Mouse (Mus musculus): ENCODE results near the gene Enox1.

Enox1 gene

DNA sequence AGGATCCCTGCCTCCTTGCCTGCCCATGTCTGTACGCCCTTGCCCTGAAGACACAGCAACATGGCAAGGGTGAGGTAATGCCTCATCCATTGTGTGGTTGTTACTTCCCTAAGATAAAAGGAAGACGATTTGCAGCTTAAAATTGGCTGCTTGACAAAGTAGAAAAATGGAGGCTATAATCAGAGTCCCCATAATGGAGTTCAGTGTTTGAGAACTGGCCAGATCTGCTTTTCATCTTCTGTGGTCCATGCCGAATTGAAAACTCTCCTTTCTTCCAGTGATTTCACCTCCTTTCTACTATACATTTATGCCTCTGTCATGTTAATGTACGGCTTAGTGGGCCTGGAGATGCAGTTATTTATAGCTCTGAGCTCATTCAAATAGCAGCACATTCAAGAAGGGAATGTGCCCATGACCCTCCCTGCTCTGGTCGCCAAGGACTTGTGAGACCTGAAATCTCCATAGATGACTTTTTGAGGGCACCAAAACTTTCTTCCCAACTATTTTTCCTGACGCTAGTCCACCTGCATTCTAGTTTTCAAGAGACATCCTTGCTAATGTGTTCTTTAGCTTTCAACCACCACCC lies 343.5 kb downstream of the Enox1 start:
- Histone ChIP-seq H3K36me3 (ENCODE audit: control insufficient read depth, insufficient read depth, low read length, poor library complexity, severe bottlenecking) (no peaks in the 10 kb centered on the region), H3K27me3 (ENCODE audit: control insufficient read depth, insufficient read depth, low read length, poor library complexity, severe bottlenecking) (no peaks in the 10 kb centered on the region)
- no peak for DNase-seq (ENCODE audit: low read depth, low spot score)

DNA sequence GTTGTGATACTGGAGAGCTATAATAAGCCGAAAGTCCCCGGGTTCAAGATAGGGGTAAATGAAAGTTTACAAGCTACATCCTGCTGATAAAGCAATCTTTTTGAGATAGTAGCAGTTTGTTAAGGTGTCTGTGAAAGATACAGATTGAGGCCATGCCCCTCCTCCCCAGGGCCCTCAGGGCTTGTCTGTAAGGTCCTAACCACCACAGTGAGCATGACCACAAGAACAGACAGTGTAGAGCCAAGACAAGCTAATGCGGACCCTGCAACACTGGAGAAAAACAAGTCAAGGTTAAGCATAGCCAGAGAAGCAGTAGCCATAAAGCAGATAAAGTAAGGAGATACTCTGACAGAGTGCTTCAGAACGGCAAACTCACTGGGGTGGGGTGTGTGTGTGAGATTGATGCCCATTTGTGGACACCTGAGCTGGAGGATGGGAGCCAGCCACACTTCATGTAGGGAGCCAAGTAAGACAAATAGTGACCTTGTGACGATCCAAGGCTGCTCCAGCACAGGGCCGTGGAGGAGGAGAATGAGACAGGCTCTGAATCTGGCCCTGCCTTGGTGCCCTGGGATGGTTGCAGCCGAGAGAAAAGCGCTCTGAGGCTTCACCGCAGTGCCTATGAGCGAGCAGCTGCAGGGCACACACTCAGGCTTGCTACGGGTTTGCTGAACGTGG lies 348.0 kb downstream of the Enox1 start:
- no peaks in the 10 kb centered on the region for H3K27me3 ChIP-seq (ENCODE audit: control insufficient read depth, insufficient read depth, low read length, poor library complexity, severe bottlenecking)
- no peak for DNase-seq (ENCODE audit: low read depth, low spot score)
- H3K36me3 ChIP-seq (ENCODE audit: control insufficient read depth, insufficient read depth, low read length, poor library complexity, severe bottlenecking) = no peaks in the 10 kb centered on the region

DNA sequence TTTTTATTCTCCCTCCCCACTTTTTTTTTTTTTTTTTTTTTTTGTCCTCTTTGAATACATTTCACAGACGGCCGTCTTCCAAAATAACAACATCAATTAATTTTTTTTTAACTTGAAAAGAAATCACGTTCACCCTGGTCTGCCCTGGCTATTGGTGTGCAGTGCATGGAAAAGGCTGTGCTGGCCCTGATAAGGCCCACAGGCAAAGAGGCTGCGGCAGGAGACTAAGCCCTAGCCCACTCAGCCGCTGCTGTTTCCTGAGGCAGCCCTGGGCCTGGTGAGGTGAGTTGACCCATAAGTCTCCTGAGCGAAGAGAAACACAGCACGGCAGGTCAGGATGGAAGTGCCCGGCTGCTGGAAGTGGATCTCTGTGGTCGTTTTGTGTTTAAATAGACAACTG lies 349.8 kb downstream of the Enox1 start:
- no peaks in the 10 kb centered on the region for H3K36me3 ChIP-seq (ENCODE audit: control insufficient read depth, insufficient read depth, low read length, poor library complexity, severe bottlenecking)
- no peak for DNase-seq (ENCODE audit: low read depth, low spot score)
- no peaks in the 10 kb centered on the region for H3K27me3 ChIP-seq (ENCODE audit: control insufficient read depth, insufficient read depth, low read length, poor library complexity, severe bottlenecking)

DNA sequence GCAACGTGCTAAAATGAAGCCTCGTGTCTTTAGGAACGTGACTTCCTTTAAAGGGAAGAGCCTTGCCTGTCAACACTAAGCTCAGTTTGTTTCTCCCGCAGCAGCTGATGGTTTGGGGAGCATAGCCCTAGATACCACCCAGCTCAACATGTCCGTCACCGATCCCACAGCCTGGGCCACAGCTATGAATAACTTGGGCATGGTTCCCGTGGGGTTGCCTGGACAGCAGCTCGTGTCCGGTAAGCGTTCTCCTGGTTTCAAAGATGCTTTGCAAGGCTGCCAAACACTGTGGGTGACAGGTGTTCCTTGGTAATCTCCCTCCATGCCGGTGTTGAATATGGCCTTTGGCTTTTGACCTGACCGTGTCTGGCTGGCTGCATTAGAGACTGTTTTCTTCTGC lies 351.5 kb downstream of the Enox1 start:
- no peaks in the 10 kb centered on the region for H3K27me3 ChIP-seq (ENCODE audit: control insufficient read depth, insufficient read depth, low read length, poor library complexity, severe bottlenecking)

DNA sequence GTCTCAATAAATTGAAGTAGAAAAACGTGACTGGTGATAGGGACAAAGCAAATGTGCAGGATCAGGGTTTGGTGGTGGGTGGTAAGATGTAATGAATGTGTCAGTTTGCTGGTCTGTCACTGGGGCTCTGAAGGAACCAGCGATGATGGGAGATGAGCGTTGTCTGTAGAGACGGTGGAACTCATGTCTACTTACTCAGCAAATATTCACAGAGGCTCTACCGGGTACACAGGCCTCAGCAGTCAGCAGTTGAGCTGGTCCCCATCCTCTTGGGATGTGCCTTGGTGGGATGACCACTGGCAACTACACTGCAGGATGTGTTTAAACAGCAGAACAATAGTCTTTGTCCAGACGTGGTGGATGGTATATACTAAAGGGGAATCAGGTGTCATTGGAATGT lies 352.5 kb downstream of the Enox1 start:
- DNase-seq (ENCODE audit: low read depth, low spot score) = no peak
- H3K36me3 ChIP-seq (ENCODE audit: control insufficient read depth, insufficient read depth, low read length, poor library complexity, severe bottlenecking) = no peaks in the 10 kb centered on the region
- H3K27me3 ChIP-seq (ENCODE audit: control insufficient read depth, insufficient read depth, low read length, poor library complexity, severe bottlenecking) = no peaks in the 10 kb centered on the region

More for the DNA sequence above, 351.5 kb downstream of the Enox1 start:
- no peaks in the 10 kb centered on the region for H3K36me3 ChIP-seq (ENCODE audit: control insufficient read depth, insufficient read depth, low read length, poor library complexity, severe bottlenecking)
- DNase-seq (ENCODE audit: low read depth, low spot score) = no peak

DNA sequence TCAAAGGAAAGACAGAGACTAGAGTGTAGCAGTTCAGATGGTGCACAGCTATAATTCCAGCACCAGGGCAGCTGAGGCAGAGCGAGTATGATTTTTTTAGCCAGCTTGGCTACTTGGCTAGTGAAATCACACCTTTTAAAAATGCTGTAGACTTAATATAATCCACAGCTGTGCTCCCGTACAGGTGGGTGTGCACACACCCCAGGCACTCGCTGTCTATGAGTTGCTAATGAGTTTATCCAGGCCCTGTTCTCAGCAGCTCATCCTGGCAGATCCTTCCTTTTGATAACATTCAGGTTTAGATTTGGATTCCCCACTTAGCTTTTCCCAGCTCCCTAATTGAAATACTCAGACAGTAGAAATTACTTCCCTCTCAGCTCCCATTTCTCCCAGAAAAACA lies 353.4 kb downstream of the Enox1 start:
- no peaks in the 10 kb centered on the region for H3K36me3 ChIP-seq (ENCODE audit: control insufficient read depth, insufficient read depth, low read length, poor library complexity, severe bottlenecking)
- no peak for DNase-seq (ENCODE audit: low read depth, low spot score)
- no peaks in the 10 kb centered on the region for H3K27me3 ChIP-seq (ENCODE audit: control insufficient read depth, insufficient read depth, low read length, poor library complexity, severe bottlenecking)

DNA sequence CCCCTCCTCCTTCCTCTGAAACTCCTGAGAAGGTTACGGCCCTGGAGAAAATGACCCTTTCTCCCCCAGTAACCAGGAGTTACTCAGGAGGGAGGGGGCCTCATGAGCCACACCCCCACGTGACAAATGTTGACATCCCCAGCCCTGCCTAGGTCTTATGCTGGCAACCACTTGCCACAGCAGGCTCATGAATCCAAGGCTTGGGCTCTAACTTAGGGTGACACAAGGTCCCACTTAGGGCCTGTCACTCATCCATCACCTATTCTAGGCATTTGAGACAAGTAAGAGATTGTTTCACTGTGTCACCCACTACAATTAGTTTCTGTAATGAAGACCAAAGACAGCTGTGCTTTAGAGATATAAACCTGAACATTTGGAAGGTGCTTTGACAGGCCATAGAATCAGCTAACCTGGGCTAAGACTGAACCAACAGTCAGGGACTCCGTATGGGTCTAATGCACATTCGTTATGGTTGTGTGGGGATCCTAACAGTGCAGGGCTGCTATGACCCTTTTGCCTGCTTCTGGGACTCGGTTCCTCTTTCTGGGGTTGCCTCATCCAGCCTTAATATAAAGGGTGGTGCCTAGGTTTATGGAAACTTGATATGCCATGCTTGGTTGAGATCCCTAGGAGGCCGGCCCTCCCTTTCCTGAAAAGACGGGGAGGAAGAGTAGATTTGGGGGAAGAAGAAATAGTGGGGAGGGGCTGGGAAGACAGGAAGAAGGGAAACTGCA lies 354.7 kb downstream of the Enox1 start:
- DNase-seq (ENCODE audit: low read depth, low spot score) = no peak
- Histone ChIP-seq H3K27me3 (ENCODE audit: control insufficient read depth, insufficient read depth, low read length, poor library complexity, severe bottlenecking) (no peaks in the 10 kb centered on the region), H3K36me3 (ENCODE audit: control insufficient read depth, insufficient read depth, low read length, poor library complexity, severe bottlenecking) (no peaks in the 10 kb centered on the region)

DNA sequence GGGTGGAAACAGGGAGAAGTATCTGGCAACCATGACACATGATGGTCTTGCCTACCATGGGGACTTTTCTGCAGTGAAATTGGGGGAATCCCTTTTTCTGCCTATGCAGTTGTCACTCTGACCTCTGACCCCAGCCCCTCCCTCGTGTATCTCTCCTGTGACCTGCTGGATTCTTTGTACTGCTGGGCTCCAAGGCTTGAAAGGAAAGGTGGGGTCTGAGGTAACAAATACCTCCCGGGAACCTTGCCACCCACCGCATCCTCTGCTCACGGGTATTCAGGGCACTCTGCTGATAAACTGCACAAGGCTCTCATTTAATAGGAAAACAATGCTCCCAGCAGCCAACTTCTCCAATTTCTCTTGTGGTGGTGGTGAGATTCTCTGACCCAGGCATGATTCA lies 361.5 kb downstream of the Enox1 start:
- no peak for DNase-seq (ENCODE audit: low read depth, low spot score)
- H3K27me3 ChIP-seq (ENCODE audit: control insufficient read depth, insufficient read depth, low read length, poor library complexity, severe bottlenecking) = no peaks in the 10 kb centered on the region
- H3K36me3 ChIP-seq (ENCODE audit: control insufficient read depth, insufficient read depth, low read length, poor library complexity, severe bottlenecking) = no peaks in the 10 kb centered on the region

DNA sequence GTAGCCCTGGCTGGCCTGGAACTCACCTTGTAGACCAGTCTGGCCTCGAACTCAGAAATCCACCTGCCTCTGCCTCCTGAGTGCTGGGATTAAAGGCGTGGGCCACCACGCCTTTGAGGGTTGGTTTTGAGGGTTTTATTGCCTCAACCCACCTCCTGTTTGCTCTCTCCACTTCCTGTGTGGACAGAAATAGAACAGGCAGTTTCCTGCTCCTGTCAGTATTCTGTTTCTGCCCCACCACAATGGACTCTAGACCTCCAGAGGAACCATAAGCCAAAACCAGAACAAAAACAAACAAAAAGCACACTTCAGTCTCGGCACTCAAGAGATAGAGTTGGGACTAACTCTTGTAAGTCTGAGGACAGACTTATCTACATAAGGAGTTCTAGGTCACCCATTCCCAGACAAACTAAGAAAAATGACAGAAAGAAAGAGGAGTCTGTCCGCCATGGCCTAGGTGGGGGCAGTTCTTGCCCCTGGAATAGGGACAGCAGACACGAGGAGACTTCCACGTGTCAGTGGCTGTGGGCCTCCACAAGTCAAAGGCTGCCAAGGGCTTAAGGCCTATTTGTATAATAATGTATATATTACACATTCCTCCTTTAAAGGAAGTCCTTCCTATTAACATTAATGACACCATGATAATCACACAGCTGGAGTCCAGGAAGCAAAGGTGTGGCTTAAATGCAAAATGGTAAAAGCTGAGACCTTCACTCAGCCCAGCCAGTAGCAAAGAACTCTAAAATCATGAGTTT lies 362.6 kb downstream of the Enox1 start:
- Histone ChIP-seq H3K27me3 (ENCODE audit: control insufficient read depth, insufficient read depth, low read length, poor library complexity, severe bottlenecking) (no peaks in the 10 kb centered on the region), H3K36me3 (ENCODE audit: control insufficient read depth, insufficient read depth, low read length, poor library complexity, severe bottlenecking) (no peaks in the 10 kb centered on the region)
- no peak for DNase-seq (ENCODE audit: low read depth, low spot score)

DNA sequence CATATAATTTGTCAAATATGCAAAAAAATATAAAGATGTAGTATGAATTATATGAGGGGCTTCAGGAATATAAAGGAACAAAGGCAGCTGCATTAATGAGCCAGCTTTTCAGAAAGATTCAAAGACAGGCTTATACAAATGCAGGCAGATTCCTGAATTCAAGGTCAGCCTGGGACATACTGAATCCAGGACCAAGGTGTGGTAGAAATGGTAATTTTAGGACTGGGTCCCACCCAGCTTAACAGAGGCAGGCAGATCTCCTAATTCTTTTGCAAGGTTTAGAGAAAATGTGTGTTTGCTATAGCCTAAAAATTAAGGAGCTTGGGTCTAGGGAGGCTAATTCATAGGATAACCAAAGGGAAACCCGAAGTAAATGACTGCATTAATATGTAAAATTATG lies 363.1 kb downstream of the Enox1 start:
- DNase-seq (ENCODE audit: low read depth, low spot score) = no peak
- Histone ChIP-seq H3K27me3 (ENCODE audit: control insufficient read depth, insufficient read depth, low read length, poor library complexity, severe bottlenecking) (no peaks in the 10 kb centered on the region), H3K36me3 (ENCODE audit: control insufficient read depth, insufficient read depth, low read length, poor library complexity, severe bottlenecking) (no peaks in the 10 kb centered on the region)

DNA sequence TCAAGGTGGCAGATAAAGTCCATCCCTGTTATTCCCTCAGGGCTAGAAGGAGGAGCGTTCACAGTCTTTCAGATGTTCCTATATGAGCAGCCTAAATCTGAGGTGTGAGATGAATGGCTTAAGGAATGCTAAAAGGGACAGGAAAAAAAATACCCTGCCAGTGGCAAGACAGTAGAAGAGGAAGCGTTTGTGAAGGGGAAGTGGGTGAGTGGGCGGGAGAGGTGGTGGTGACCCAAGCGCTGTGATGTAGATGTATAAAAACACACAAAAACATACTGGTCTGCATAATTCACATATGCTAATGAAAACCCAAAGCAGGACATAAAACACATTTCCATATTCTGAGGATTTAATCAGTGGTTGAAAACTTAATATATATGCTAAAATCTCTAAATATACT lies 367.7 kb downstream of the Enox1 start:
- H3K27me3 ChIP-seq (ENCODE audit: control insufficient read depth, insufficient read depth, low read length, poor library complexity, severe bottlenecking) = no peaks in the 10 kb centered on the region
- no peaks in the 10 kb centered on the region for H3K36me3 ChIP-seq (ENCODE audit: control insufficient read depth, insufficient read depth, low read length, poor library complexity, severe bottlenecking)
- DNase-seq (ENCODE audit: low read depth, low spot score) = peak; percentile 38

DNA sequence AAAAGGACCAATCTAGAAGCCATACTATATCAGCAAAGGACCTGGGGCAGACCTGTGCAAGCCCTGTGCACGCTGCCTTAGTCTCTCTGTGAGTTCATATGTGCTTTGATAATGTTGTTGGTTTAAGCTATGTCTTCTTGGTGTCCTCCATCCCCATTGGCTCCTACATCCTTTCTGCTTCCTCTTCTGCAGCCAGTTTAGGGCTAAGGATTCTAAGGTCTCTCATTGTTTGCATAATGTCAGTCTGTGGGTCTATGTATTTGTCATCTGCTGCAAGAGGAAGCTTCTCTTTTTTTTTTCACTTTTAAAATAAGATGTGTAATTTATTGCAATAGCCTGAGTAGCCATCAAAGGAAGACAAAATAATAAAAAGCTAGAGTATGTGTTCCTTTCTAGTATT lies 369.7 kb downstream of the Enox1 start:
- Histone ChIP-seq H3K36me3 (ENCODE audit: control insufficient read depth, insufficient read depth, low read length, poor library complexity, severe bottlenecking) (no peaks in the 10 kb centered on the region), H3K27me3 (ENCODE audit: control insufficient read depth, insufficient read depth, low read length, poor library complexity, severe bottlenecking) (no peaks in the 10 kb centered on the region)
- no peak for DNase-seq (ENCODE audit: low read depth, low spot score)

DNA sequence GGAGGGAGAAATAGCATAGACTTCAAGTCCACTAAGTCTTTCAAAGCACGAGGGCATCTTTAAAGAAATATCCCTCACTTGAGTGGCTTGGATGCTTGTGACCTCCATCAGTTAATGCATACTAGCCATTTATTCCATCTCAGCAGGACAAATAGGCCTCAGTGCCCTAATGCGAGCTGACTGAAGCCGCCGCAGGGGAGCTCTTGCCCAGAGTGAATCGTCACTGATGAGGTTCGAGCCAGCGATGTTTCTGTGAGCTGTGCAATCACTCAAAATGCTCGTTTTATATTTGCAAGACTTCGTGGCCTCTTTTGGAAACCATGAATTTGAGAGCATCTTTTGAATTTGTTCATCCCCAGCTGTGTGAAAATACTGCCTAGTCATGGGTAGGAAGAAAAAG lies 372.6 kb downstream of the Enox1 start:
- no peak for DNase-seq (ENCODE audit: low read depth, low spot score)
- Histone ChIP-seq H3K27me3 (ENCODE audit: control insufficient read depth, insufficient read depth, low read length, poor library complexity, severe bottlenecking) (no peaks in the 10 kb centered on the region), H3K36me3 (ENCODE audit: control insufficient read depth, insufficient read depth, low read length, poor library complexity, severe bottlenecking) (no peaks in the 10 kb centered on the region)

DNA sequence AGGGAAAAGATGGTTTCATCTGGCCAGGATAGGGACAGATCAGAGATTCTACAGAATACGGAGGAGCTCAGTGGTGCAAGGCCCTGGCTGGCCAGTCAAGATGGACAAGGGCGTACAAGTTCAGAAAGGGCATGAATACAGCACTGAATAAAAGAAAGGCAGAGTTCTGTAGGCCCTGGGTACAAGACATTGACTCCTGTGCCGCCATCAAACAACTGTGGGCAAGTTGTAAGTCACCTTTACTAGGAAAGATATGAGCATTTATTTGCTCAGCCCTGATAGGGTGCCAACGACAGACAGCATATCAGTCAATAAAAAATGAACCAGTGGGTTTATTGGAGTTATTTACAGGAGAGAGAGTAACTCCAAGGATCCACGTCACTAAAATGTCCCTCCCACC lies 373.1 kb downstream of the Enox1 start:
- DNase-seq (ENCODE audit: low read depth, low spot score) = no peak
- no peaks in the 10 kb centered on the region for H3K36me3 ChIP-seq (ENCODE audit: control insufficient read depth, insufficient read depth, low read length, poor library complexity, severe bottlenecking)
- no peaks in the 10 kb centered on the region for H3K27me3 ChIP-seq (ENCODE audit: control insufficient read depth, insufficient read depth, low read length, poor library complexity, severe bottlenecking)

DNA sequence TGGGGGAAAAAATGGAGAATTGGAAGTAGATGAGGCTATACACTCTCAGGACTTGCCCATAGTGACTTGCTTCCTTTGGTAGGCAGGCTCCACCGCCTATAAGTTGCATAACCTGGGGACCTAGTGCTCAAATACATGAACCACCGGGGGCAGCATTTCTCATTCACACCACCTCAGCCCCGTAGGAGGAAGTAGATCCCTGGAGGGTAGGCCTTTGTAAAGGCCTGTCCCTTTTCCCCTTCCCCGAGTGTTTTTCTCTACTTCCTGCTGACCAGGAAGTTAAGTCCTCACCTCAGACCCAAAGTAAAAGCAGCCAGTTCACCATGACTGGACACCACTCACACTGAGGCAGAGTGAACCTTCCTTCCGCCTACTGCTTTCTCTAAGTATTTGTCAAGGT lies 377.1 kb downstream of the Enox1 start:
- peak; percentile 40 for DNase-seq (ENCODE audit: low read depth, low spot score)
- no peaks in the 10 kb centered on the region for H3K27me3 ChIP-seq (ENCODE audit: control insufficient read depth, insufficient read depth, low read length, poor library complexity, severe bottlenecking)

More for the DNA sequence above, 377.1 kb downstream of the Enox1 start:
- no peaks in the 10 kb centered on the region for H3K36me3 ChIP-seq (ENCODE audit: control insufficient read depth, insufficient read depth, low read length, poor library complexity, severe bottlenecking)

Measured in splenic B cell, adult 2 months (primary cell).